Mouse (Mus musculus) E14TG2a.4 (cell line): ENCODE results near the gene Traf4.

Experiments
- CTCF ChIP-seq: conservative IDR thresholded peaks from 2 replicates; pipeline ENCODE4 v1.5.1; 2014; ENCODE audit warnings: low read length
- NANOG ChIP-seq: IDR thresholded peaks from 2 replicates; pipeline ENCODE4 v1.6.1; 2014; ENCODE audit warnings: borderline replicate concordance, low read length, mixed read lengths
- POU5F1 ChIP-seq: IDR thresholded peaks from 2 replicates; pipeline ENCODE4 v1.6.1; 2014; ENCODE audit warnings: low read length, borderline replicate concordance

- TF ChIP-seq CTCF, result no peak
- TF ChIP-seq NANOG, result peak; percentile 20; the same call in 1 of the 2 replicates
- no peak for TF ChIP-seq POU5F1
Observed at GRCm38 (mm10) chr11:78123782-78124181, 41.6 kb downstream of the Traf4 start.
